Mouse (Mus musculus) right cerebral cortex, postnatal 14 days (tissue): Measurements from ENCODE around the gene Slc9a2.

ENCODE experiments used
- DNase-seq: peaks from one replicate; pipeline ENCODE4 v3.0.0; 2022

Slc9a2 gene

GRCm38 (mm10) chr1:40789666-40790233 is 109.4 kb downstream of the Slc9a2 start:
- DNase-seq = no peak

GRCm38 (mm10) chr1:40790324-40791141 is 110.2 kb downstream of the Slc9a2 start, which contains the start of gene Mfsd9:
Mfsd9 (minus strand) TSS chr1:40790687.
- DNase-seq = peak; percentile 89

GRCm38 (mm10) chr1:40795508-40795907 is 115.1 kb downstream of the Slc9a2 start:
- no peak for DNase-seq

- DNase-seq = peak; percentile 67
Observed at GRCm38 (mm10) chr1:40797348-40797747, 117.0 kb downstream of the Slc9a2 start.

- no peak for DNase-seq
Observed at GRCm38 (mm10) chr1:40799121-40799520, 118.7 kb downstream of the Slc9a2 start.

- no peak for DNase-seq
Observed at GRCm38 (mm10) chr1:40800908-40801307, 120.5 kb downstream of the Slc9a2 start.

- DNase-seq = peak; percentile 29
Observed at GRCm38 (mm10) chr1:40802759-40803158, 122.4 kb downstream of the Slc9a2 start.

GRCm38 (mm10) chr1:40804118-40804517 is 123.7 kb downstream of the Slc9a2 start:
- no peak for DNase-seq

GRCm38 (mm10) chr1:40805351-40805750 is 125.0 kb downstream of the Slc9a2 start, which contains the start of gene Tmem182:
Tmem182 (plus strand) TSS chr1:40805601.
- no peak for DNase-seq

GRCm38 (mm10) chr1:40805891-40806290 is 125.5 kb downstream of the Slc9a2 start:
- no peak for DNase-seq

GRCm38 (mm10) chr1:40808643-40809042 is 128.3 kb downstream of the Slc9a2 start:
- DNase-seq = no peak

- DNase-seq = no peak
Observed at GRCm38 (mm10) chr1:40815071-40815845, 134.9 kb downstream of the Slc9a2 start.
